Mouse (Mus musculus) thymus, postnatal 14 days (tissue): ENCODE measurements around the gene Armcx2.
"Not testable (repeated sequence)": the region's sequence is repeated elsewhere in the genome, so short reads cannot be mapped to it uniquely, and the experiment has no call there.

Source experiments
- DNase-seq: peaks from one replicate; pipeline ENCODE4 v3.0.0; 2021

The Armcx2 gene

GRCm38 (mm10) chrX:134808755-134809224, at the start of gene Armcx2:
TSS of gene Armcx2 (minus strand) at chrX:134809221.
- DNase-seq, result peak; percentile 49

GRCm38 (mm10) chrX:134849662-134850061, 40.6 kb upstream of the Armcx2 start:
- no peak for DNase-seq

- no peak for DNase-seq
Observed at GRCm38 (mm10) chrX:134844424-134844823, 35.4 kb upstream of the Armcx2 start.

GRCm38 (mm10) chrX:134830508-134830907, 21.5 kb upstream of the Armcx2 start:
- no peak for DNase-seq

- peak; percentile 29 for DNase-seq
Observed at GRCm38 (mm10) chrX:134807833-134808754, 927 bp downstream of the Armcx2 start.

- no peak for DNase-seq
Observed at GRCm38 (mm10) chrX:134787728-134788127, 21.3 kb downstream of the Armcx2 start.

- DNase-seq, result not testable (repeated sequence)
Observed at GRCm38 (mm10) chrX:134763428-134764198, 45.4 kb downstream of the Armcx2 start.

GRCm38 (mm10) chrX:134757293-134757995, 51.6 kb downstream of the Armcx2 start:
- no peak for DNase-seq

- peak; percentile 68 for DNase-seq
Observed at GRCm38 (mm10) chrX:134756434-134757292, 52.4 kb downstream of the Armcx2 start, which contains the start of gene Armcx3. TSS of gene Armcx3 (plus strand) at chrX:134756595.
